Mouse (Mus musculus) MEL-GATA-1-ER (cell line): Measurements from ENCODE around the gene Scrn1.

Source experiments
- DNase-seq: peaks from one replicate; pipeline ENCODE4 v3.0.0-alpha.2; 2012; ENCODE audit warnings: low read depth; ENCODE audit errors: extremely low read depth

Scrn1 gene

DNA sequence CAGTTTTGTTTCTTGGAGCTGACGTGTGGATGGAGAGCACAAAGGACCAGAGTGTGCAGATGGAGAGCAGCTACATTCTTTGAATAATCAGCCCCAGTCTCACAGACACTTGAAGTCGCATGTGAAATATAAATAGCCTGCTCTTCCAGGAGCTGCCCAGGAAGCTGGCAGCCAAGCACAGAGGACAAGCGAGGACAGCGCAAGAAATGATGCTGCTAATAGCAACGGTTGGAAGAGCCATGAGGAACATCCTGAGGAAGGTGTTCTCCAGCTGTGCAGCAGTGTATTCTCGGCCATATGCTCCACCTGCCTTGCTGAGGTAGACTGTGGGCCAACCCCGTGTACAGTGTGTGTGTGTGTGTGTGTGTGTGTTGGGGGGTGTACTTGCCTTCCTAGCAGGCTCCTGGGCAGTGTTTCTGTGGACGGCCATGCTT lies 35.2 kb downstream of the Scrn1 start:
- no peak for DNase-seq

DNA sequence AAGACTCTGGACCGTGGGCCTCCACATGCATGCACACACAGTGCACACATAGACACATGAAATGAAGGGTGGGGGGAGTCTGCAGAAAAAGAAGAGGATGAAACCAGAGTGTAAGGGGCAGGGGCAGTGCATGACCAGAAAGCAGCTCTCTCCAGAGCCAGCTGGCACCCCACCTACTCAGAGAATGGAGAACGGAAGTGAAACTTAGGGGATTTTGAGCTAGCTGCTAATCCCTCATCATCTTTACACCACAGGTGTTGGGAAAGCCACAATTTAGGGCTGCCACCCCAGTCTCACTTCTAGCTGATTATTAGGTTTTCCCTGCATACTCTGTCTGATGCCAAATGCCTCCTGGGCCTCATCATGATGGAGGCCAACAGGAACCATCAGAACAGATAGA lies 36.1 kb downstream of the Scrn1 start:
- no peak for DNase-seq

DNA sequence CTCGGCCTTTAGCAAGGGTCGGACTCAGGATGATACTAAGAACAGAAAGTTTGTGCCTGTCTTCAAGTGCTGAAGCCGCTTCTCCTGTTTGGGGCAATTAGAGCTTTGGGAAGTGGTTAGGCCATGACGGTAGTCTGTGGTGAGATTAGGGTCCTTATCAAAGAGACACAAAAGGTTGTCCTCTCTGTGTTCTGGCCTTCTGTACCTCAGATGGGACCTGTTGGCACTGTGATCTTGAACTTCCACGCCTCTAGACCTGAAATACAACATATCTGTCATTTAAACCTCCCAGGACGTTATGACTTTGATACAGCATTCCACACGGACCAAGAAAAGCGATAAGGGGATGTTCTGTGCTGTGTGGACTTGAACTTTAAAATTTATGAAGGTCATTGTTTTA lies 37.6 kb downstream of the Scrn1 start:
- peak; percentile 84 for DNase-seq

DNA sequence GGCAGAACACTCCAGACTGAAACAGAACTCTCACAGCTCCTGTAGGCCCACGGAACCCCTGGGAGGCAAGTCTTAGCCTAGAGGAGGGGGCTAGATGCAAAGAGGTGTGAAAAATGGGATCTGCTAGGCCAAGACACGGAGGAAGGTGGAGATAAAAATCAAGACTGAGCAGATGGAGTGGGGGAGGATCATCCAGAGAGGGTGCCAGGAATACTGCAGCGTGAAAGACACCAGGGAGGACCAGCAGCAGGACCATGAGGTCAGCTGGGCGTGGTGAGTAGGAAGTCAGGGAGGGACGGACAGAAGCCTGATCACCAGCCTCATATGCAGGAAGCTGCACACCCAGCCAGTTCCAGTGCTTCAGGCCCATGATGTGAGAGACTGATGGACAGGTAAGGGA lies 47.5 kb downstream of the Scrn1 start:
- no peak for DNase-seq

DNA sequence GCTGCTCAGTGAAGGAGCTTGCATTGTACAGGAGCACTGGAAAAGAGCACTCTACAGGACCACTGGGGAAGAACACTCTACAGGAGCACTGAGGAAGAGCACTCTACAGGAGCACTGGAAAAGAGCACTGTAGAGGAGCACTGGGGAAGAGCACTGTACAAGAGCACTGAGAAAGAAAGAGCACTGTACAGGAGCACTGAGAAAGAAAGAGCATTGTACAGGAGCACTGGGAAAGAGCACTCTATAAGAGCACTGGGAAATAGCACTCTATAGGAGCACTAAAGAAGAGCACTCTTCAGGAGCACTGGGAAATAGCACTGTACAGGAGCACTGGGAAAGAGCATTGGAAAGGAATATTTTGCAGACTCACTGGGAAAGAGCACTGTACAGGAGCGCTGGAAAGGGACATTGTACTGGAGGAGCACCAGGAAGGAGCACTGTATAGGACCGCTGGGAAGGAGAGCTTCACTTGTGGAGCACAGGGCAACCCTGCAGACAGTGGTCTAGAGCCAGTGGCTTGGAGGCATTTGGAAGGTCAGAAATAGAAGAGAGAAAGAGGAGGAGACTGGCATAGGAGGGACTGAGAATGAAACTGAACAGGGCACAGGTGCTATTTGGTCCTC lies 49.7 kb downstream of the Scrn1 start:
- DNase-seq: no peak

DNA sequence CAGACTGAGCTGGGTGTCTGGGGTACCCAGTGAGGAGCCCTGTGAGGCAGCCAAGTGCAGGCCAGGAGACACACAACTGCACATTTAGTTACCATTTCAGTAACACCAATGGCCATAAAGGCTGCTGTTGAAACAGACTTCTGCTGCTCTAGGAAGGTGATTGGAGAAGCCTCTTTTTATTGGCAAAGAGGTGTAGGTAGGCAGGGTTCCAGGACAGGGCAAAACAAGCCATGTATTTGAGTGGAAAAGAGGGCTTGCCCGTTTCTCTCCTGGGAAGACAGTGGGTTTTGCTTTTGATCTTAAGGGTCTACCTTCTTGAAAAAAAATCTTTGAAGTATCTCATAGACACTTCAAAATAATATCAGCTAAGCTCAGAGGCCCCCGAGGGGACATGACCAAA lies 54.0 kb downstream of the Scrn1 start:
- DNase-seq: no peak

DNA sequence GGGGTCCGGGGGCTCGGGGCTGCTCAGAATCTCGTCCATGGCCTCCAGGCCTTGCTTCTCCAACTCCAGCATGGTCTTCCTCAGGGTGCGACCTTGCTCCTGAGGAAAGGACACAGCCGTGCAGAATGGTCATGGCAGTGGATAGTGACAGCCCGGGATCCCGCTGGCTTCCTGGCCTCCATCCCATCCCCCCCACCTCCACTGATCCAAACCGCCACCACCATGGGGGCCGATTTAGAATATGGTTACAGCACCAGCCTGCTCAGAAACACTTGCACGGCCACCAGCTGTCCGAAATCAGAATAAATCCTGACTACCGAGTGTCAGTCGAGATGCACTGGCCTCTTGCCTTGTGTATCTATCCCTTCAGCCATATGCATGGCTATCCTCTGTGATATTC lies 57.0 kb downstream of the Scrn1 start:
- DNase-seq: no peak

DNA sequence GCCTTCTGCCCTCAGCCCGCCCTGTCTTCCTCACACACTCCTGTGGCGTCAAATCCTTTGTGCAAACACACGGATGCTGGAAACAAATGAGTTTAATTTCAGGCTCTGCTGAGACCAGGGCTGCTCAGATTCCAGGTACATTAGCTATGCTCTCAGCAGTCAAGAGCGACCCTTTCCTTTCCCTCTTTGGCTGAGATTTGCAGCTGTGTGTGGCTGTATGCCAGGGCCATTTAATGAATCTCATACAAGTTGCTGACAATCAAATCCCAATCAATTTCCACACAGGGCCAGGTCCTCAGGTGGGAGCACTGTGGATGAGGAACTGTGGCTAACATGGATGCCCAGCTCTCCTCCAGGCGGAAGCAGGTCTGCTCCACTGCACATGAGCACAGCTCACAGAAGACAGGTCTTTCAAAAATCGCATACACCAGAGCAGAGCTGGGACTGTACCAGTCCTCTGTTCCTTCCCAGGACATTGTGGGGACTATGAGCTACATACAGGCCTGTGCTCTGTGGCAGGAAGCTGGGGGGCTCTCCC lies 58.0 kb downstream of the Scrn1 start:
- no peak for DNase-seq

DNA sequence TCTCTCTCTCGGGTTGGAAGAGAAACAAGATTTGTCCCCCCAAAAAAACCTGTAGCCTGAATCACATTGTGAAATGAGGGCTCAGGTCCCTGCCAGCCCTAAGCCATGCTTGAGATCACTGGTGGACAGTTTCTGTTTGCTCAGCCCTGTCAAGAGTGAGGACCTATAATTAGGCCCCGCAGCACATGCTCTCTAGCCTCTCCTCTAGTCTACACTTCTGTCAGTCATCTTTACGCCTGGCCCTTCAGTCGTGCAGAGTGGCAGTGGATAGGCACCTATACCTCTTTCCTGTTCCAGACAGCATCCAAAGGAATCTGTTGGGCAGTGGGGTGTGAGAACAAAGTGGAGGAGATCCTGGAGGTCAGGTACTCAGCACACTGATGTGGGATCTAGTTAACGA lies 58.5 kb downstream of the Scrn1 start:
- no peak for DNase-seq

DNA sequence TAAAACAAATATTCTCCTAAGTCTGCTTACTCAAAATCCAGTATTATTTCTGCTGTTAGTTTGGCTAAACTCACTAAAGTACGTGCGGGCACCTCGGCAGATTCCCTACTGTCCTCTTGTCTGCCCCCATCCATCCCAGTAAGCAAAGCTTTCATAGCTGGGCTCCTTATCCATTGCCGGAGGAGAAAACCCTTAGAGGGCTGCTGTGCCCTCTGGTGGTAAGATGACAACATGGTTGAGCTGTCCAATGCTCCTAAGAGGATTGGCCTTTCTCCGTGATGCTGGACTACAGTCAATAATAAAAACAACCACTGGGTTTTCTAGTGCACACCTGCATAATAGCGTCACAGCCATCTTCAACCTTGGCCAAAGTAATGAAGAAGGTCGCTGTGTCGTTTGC lies 59.3 kb downstream of the Scrn1 start:
- DNase-seq: no peak

DNA sequence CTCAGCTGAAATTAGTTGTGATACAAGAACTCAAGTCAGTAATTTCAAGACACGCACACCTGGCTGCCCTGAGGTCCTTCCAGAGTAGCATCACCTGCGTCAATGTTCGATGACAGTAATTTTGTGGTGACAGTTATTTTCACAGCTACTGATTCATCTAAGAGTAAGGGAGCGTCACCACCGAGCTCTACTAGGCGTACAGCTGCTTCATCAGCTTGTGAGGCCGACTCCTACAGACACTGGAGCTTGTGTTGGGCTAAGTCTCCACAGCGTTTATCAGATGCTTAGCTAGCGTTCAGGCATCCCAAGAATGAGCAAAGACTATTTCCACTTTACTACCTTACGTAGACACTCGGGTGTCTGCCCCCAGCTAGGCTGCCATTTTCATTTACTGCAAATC lies 60.0 kb downstream of the Scrn1 start:
- no peak for DNase-seq

DNA sequence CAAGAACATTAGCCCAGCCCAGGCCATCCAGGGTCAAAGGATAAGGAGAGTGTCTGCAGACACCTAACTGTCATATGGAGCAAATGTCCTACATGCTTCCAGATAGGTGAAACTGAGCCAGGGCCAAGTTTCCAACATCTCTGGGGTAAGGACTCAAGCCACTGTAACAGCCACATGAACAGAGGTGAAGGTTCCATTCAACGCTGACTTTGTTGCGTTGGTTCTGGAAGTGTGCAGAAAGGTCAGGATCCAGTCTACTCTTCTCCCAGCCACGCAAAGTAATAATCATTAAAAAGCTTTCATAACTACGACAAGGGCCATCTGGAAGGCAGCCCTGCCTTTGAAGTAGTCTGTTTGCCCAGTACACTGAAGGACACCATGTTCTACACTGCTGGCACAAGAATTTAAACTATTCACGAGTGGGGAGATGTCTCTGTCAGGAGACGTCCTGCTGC lies 63.6 kb downstream of the Scrn1 start:
- DNase-seq: no peak

DNA sequence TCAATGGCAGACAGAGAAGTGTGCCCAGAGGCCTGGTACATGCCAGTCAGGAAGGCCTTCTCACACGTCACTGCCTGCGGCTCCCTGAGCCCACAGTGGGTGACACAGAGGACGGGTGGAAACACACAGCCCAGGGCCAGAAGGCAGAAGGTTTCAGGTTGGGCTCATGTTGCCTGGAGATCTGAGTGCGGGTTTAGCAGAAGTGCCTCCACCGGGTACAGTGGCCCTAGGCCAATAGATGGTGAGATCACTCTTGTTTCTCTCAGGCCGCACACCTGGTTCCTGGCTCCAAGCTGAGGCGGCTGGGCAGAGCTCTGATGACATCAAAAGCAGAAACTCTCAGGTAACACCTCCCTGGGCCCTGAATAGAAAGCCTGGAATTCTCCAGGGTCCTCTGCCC lies 70.1 kb downstream of the Scrn1 start:
- no peak for DNase-seq

DNA sequence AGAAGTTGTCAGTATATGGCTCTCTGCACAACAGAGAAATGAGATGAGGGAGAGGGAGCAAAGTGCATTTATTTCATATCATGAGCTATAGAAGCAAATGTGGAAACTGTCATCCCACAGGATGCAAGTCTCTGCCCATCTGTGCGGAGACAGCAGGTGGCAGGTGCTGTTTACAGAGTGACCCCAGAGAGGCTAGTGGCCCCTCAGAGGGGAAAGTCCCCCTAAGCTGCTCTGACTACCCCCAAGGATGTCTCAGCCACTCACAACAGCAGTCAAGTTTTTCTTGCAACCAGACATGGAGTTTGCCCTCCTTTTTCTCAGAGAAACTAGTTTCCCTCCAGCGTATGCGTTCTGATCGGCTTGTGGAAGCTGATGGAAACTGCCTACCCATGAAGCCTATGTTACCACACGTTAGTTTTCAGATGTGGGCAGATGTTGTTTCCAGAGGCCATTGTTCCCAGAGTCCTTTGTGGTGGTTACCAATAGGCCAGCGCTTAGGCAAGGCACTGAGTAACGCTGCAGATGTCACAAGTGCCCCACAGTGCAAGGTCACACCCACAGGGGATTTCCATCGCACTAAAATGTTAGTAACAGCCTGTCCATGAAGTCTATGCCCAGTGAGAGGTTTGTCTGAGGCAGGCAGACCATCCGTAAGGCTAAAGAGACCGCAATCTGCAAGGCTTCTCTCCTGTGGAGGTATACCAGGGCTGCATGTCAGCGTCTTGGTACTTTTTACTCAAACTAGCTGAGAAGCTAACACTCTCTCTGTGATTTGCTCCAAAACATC lies 71.5 kb downstream of the Scrn1 start:
- DNase-seq: no peak

DNA sequence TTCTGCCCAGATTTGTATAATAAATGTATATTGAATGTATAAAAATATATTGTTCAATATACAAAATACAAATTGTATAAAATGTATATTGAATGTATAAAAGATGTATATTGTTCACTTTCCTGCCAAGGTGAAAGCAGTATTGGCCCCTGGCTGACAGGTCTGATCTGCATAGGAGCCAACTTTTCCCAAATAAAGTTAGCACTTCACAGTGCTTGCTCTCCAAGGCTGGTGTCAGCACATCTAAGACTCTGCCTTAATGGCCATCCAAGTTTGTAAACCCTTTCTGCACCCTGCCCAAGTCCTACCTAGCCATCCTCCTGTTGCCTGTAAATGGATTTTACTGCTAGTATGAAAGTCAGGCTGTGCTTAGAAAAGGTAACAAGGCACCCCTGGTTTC lies 72.2 kb downstream of the Scrn1 start:
- no peak for DNase-seq

DNA sequence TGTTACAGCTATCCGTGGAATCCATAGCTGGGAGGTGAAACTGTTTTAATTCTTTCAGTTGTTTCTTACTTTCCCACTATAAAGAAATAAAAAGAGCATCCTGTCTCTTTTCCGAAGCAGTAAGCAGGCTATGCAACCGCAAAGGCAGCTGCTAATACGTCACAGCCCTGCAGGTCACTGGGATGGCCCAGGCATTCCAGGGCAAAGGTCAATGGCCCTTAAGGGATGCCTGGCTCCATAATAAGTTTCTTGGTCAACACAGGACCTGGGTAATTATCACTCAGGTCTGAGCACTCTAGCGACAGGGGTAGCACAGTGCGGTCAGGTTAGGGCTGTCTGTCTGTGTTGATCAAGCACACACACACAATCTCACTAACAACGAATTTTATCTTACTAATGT lies 75.2 kb downstream of the Scrn1 start:
- no peak for DNase-seq

DNA sequence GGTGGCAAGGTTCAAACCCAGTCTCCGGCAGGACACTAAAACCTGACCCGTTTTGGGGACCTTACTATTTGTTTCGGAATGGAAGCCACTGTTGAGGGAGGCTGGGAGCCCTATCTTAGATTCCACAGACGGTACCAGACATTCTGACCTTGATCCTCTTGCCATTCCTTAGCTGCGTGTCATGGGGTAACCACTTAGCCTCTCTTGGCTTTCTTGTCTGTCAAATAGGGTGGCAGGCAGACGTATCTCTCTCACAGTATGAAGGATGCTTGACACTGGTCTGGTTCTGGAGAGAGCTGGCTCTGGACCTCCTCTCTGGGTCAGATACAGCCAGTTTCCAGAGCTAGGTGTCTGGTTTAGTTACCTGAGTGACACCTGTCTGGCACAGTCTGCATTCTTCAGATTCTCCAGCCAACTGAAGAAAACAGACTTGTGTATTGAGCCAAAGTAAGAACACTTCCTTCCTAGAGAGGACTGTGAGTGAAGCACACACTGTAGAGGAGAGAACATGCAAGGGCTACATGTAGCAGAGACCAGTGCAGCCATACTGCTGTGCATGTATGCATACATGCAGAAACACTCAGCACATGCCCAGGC lies 80.2 kb downstream of the Scrn1 start:
- DNase-seq: no peak

DNA sequence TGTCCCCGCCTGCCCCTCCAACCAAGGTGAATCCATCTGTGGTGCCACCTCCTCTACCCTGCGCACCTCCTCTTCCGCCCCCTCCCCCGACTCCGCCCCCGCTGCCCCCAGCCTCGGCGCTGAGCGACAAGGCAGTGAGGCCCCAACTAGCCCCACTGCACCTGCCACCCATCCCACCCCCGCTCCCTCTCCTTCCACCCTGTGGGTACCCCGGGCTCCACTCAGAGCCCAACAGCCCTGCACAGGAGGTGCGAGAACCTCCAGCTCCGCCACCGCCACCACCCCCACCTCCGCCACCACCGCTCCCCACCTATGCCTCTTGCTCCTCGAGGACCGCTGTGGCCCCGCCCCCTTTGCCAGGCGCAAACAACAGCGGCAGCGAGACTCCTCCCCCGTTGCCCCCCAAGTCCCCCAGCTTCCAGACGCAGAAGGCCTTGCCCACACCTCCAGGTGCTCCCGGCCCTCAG lies 80.8 kb downstream of the Scrn1 start:
- no peak for DNase-seq

DNA sequence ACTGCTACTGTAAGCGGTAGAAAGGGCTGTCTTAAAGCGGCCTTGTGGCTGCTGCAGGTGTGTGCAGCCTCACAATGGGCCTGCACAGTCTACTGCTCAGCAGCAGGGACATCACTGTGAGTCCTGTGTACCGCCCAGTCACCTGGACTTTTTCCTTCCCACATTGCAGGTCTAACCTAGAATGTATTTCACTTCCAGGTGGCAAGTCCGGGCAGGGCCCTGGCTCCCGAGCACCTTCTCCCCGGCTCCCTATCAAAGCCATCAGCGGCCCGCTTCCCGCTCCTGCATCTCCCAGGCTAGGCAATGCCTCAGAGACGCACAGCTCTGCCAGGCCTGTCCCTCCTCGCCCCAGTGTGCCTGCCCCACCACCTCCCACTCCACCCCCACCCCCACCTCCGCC lies 81.3 kb downstream of the Scrn1 start:
- DNase-seq: no peak

DNA sequence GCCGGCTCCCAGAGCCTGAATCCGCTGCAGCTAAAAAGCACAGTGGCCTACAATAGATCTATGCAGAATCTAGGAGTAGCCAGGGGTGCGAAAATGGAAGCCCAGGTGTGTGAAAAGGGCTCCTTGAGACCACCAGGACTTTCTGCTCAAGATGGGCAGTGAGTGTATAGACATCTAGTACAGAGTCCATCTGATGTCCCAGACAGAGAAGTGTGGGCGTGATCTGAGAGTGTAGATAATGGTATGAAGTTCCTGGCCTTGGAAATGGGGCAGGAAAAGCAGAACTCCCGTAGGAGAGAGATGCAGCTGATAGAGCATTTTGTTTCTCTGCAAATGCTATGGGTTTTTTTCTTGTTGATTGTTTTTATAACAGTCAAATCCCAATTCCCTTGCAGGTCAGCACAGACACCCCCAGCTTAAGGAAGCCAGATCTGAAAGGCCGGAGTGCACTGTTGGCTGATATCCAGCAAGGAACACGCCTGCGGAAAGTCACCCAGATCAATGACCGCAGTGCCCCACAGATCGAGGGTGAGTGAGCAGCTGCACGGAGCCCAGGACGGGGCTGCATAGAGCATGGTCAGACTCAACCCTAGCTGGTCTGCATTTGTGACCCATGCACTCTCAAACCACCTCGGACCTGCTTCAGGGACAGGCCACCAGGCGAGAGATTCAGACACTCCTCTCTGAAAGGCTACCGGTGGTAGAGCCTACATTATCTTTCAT lies 84.7 kb downstream of the Scrn1 start:
- no peak for DNase-seq

DNA sequence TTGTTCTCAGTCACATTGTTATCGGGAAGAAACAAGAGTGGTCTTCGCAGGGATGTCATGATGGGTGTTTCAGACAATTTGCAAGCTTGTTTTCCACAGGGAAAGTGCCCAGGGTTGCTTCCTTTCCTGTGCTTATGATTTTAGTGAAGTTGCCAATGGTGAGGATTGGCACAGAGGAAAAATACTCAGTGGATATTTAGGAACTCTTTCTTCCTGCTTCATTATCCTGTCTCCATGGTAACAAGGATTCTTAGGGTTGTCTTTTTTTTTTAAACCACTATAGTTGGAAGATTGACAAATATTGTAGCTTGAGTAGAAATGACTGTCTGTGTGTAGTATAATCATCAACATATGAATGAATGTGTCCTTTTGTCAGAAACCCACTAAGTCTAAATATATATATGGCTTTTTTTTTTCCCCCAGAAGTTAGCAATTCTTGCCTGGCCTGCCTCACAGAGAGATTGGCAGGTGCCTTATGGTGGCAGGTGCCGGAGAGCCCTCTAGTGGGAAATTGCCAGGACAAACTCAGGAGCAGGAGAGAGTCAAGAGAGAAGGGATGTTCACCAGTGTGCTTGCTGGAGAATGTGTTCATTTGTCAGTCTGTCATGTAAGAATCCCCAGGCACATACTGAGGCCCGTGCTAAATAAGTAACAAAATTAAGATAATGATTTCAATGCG lies 87.5 kb downstream of the Scrn1 start:
- no peak for DNase-seq
